Comparison of ENCODE assay signal across 22 mouse cellular contexts in genomic region chr5:33654424-33654823, GRCm38 (mm10). TPM values are rescaled to one million over a fixed set of nuclear protein-coding genes. Genes with fewer than 3 reads are reported as not detected.
DNase-seq lines count a peak whose midpoint lies in the region; ATAC-seq lines count a peak whose summit lies in the region.
"Had no signal": no experiment of that assay in that cellular context is flagged by ENCODE, and none has a peak within 500 bp of the region (broad histone marks: within the 10 kb centered on the region; RNA-seq: fewer than 3 reads in every experiment).

No protein-coding gene starts in this region.

- H3K9me3 ChIP-seq in heart, embryonic 13.5 days = no peaks in the 10 kb centered on the region
- no peaks in the 10 kb centered on the region for H3K9me3 ChIP-seq in megakaryocyte, embryonic 14.5 days
- H3K9me3 ChIP-seq in liver, embryonic 15.5 days (replicated peaks) = no peaks in the 10 kb centered on the region
- H3K9me3 ChIP-seq: embryonic facial prominence, embryonic 15.5 days; hindbrain, embryonic 12.5 days; limb, embryonic 12.5 days; neural tube, embryonic 13.5 days had no signal

- H3K27me3 ChIP-seq in heart, embryonic 13.5 days (replicated peaks) = no peaks in the 10 kb centered on the region
- H3K27me3 ChIP-seq in megakaryocyte, embryonic 14.5 days (replicated peaks) = no peaks in the 10 kb centered on the region
- no peaks in the 10 kb centered on the region for H3K27me3 ChIP-seq in liver, embryonic 15.5 days
- H3K27me3 ChIP-seq: CH12.LX; embryonic facial prominence, embryonic 15.5 days; hindbrain, embryonic 12.5 days; limb, embryonic 12.5 days; neural tube, embryonic 13.5 days had no signal

- peaks cover 38% of the 10 kb centered on the region for H3K36me3 ChIP-seq in heart, embryonic 13.5 days
- peaks cover 38% of the 10 kb centered on the region for H3K36me3 ChIP-seq in megakaryocyte, embryonic 14.5 days (replicated peaks; ENCODE audit: low read length)
- peaks cover 39% of the 10 kb centered on the region for H3K36me3 ChIP-seq in liver, embryonic 15.5 days (replicated peaks)

- H3K27ac ChIP-seq in heart, embryonic 13.5 days (replicated peaks) = no peak overlapping the region
- peak overlapping the region; percentile 92; the same call in 1 of the 2 replicates for H3K27ac ChIP-seq in liver, embryonic 15.5 days (replicated peaks)
- H3K27ac ChIP-seq: embryonic facial prominence, embryonic 15.5 days; heart, adult 2 months; hindbrain, embryonic 12.5 days; limb, embryonic 12.5 days; neural tube, embryonic 13.5 days had no signal

- intact Hi-C loops in heart, postnatal 14 days (cut with DNase I) = loop anchor here (10.0 kb wide), 1 partner anchor 280 kb away; the partner anchor contains the start of gene Nelfa

- no peak overlapping the region for H3K4me2 ChIP-seq in heart, embryonic 13.5 days
- H3K4me2 ChIP-seq in liver, embryonic 15.5 days = no peak overlapping the region
- H3K4me2 ChIP-seq: embryonic facial prominence, embryonic 15.5 days; hindbrain, embryonic 12.5 days; limb, embryonic 12.5 days; midbrain, embryonic 11.5 days; neural tube, embryonic 13.5 days had no signal

- 92% methylated on average over 13 of the region's 13 CpGs for WGBS in heart, embryonic 13.5 days
- 90% methylated on average over 13 of the region's 13 CpGs for WGBS in liver, embryonic 15.5 days (ENCODE audit: insufficient replicate concordance)

- no peak overlapping the region for H3K4me3 ChIP-seq in heart, embryonic 13.5 days
- peak overlapping the region; percentile 18 for H3K4me3 ChIP-seq in megakaryocyte, embryonic 14.5 days (replicated peaks)
- H3K4me3 ChIP-seq in liver, embryonic 15.5 days (replicated peaks) = no peak overlapping the region
- H3K4me3 ChIP-seq: embryonic facial prominence, embryonic 15.5 days; heart, adult 2 months; hindbrain, embryonic 12.5 days; limb, embryonic 12.5 days; neural tube, embryonic 13.5 days had no signal

- no peak for ATAC-seq in heart, embryonic 13.5 days (ENCODE audit: extremely low read depth, insufficient number of reproducible peaks, low FRiP score, low TSS enrichment)
- no peak for ATAC-seq in megakaryocyte, adult 5-6 weeks (ENCODE audit: poor library complexity, severe bottlenecking)
- no peak for ATAC-seq in liver, embryonic 15.5 days (ENCODE audit: insufficient read depth)
- ATAC-seq: forebrain, embryonic 16.5 days had no signal

- H3K9ac ChIP-seq in heart, embryonic 13.5 days = 0 out of 2 replicates have a peak overlapping the region, but pooled peaks have one; percentile 11
- no peak overlapping the region for H3K9ac ChIP-seq in liver, embryonic 15.5 days
- H3K9ac ChIP-seq: embryonic facial prominence, embryonic 15.5 days; hindbrain, embryonic 12.5 days; limb, embryonic 12.5 days; neural tube, embryonic 13.5 days had no signal

- DNase-seq in cerebellum, adult 9-10 months = peak; percentile 55
- no peak for DNase-seq in cerebellum, postnatal 4 days (ENCODE audit: low spot score in 2 of 2)
- DNase-seq in heart, postnatal 14 days = no peak
- DNase-seq: heart, adult 2 months; heart, postnatal 10 days; kidney, adult 8-10 months; kidney, postnatal 36 days; lung, adult 2 months; lung, postnatal 36 days; right cerebral cortex, adult 18-20 months; thymus, postnatal 36 days had no signal

- H3K4me1 ChIP-seq in heart, embryonic 13.5 days = peaks cover 62% of the 10 kb centered on the region
- peaks cover 74% of the 10 kb centered on the region for H3K4me1 ChIP-seq in megakaryocyte, embryonic 14.5 days
- H3K4me1 ChIP-seq in liver, embryonic 15.5 days (replicated peaks) = peaks cover 69% of the 10 kb centered on the region

RNA-seq across cellular contexts. Expression of gene Slbp, which starts 2.0 kb away (rescaled TPM):
- polyA plus RNA-seq in heart, embryonic 13.5 days (2015; fragmentation: Nextera tagmentation; extraction: Ambion mirVana) = 114 and 121 TPM in 2 replicates
- total RNA-seq in heart, postnatal 14 days (2021) = 10 to 100 TPM; 17.8 to 22.2 TPM
- 14.6 and 43.9 TPM in 2 replicates for polyA plus RNA-seq in megakaryocyte, embryonic 14.5 days (2012; ENCODE audit: insufficient read depth, low replicate concordance)
- 215 and 221 TPM in 2 replicates for total RNA-seq in megakaryocyte, adult 5-6 weeks (2015)
- 234 and 254 TPM in 2 replicates for total RNA-seq in megakaryocyte, adult 5-6 weeks (2017)
- polyA plus RNA-seq in liver, embryonic 15.5 days (2015; fragmentation: Nextera tagmentation; extraction: Ambion mirVana) = 246 and 270 TPM in 2 replicates

RNA-seq across cellular contexts. Expression of gene Tacc3, which starts 3.5 kb away (rescaled TPM):
- polyA plus RNA-seq in heart, embryonic 13.5 days (2015; fragmentation: Nextera tagmentation; extraction: Ambion mirVana) = 122 and 125 TPM in 2 replicates
- total RNA-seq in heart, postnatal 14 days (2021) = 10 to 100 TPM in 1 of 2 experiments, 1 to 10 TPM in 1; 6.8 to 12.0 TPM
- 4.6 and 33.1 TPM in 2 replicates for polyA plus RNA-seq in megakaryocyte, embryonic 14.5 days (2012; ENCODE audit: insufficient read depth, low replicate concordance)
- 162 and 163 TPM in 2 replicates for total RNA-seq in megakaryocyte, adult 5-6 weeks (2015)
- 165 and 193 TPM in 2 replicates for total RNA-seq in megakaryocyte, adult 5-6 weeks (2017)
- polyA plus RNA-seq in liver, embryonic 15.5 days (2015; fragmentation: Nextera tagmentation; extraction: Ambion mirVana) = 134 and 140 TPM in 2 replicates

RNA-seq across cellular contexts. Expression of gene Tmem129, which starts 3.8 kb away (rescaled TPM):
- 32.0 and 33.0 TPM in 2 replicates for polyA plus RNA-seq in heart, embryonic 13.5 days (2015; fragmentation: Nextera tagmentation; extraction: Ambion mirVana)
- 10 to 100 TPM; 17.0 to 17.8 TPM for total RNA-seq in heart, postnatal 14 days (2021)
- 5.7 and 19.6 TPM in 2 replicates for polyA plus RNA-seq in megakaryocyte, embryonic 14.5 days (2012; ENCODE audit: insufficient read depth, low replicate concordance)
- 14.4 and 16.5 TPM in 2 replicates for total RNA-seq in megakaryocyte, adult 5-6 weeks (2015)
- total RNA-seq in megakaryocyte, adult 5-6 weeks (2017) = 14.4 and 15.0 TPM in 2 replicates
- polyA plus RNA-seq in liver, embryonic 15.5 days (2015; fragmentation: Nextera tagmentation; extraction: Ambion mirVana) = 20.6 and 23.1 TPM in 2 replicates

RNA-seq across cellular contexts. Expression of gene Gm9903, which starts 24.7 kb away (rescaled TPM):
- 0.83 and 1.2 TPM in 2 replicates for polyA plus RNA-seq in heart, embryonic 13.5 days (2015; fragmentation: Nextera tagmentation; extraction: Ambion mirVana)
- 1 to 10 TPM; 1.4 TPM for total RNA-seq in heart, postnatal 14 days (2021)
- not detected in 2 replicates for polyA plus RNA-seq in megakaryocyte, embryonic 14.5 days (2012; ENCODE audit: insufficient read depth, low replicate concordance)
- total RNA-seq in megakaryocyte, adult 5-6 weeks (2015) = 0.32 and 0.36 TPM in 2 replicates
- 0.07 and 0.57 TPM in 2 replicates for total RNA-seq in megakaryocyte, adult 5-6 weeks (2017)
- 0.08 TPM in 2 replicates for polyA plus RNA-seq in liver, embryonic 15.5 days (2015; fragmentation: Nextera tagmentation; extraction: Ambion mirVana)

RNA-seq across cellular contexts. Expression of gene Fam53a, which starts 25.0 kb away (rescaled TPM):
- 46.9 and 50.2 TPM in 2 replicates for polyA plus RNA-seq in heart, embryonic 13.5 days (2015; fragmentation: Nextera tagmentation; extraction: Ambion mirVana)
- total RNA-seq in heart, postnatal 14 days (2021) = 10 to 100 TPM; 31.7 to 32.3 TPM
- polyA plus RNA-seq in megakaryocyte, embryonic 14.5 days (2012; ENCODE audit: insufficient read depth, low replicate concordance) = 54.8 and 80.4 TPM in 2 replicates
- total RNA-seq in megakaryocyte, adult 5-6 weeks (2015) = 14.0 and 14.4 TPM in 2 replicates
- 8.2 and 9.4 TPM in 2 replicates for total RNA-seq in megakaryocyte, adult 5-6 weeks (2017)
- polyA plus RNA-seq in liver, embryonic 15.5 days (2015; fragmentation: Nextera tagmentation; extraction: Ambion mirVana) = 18.3 and 19.7 TPM in 2 replicates
